Mouse (Mus musculus) hindbrain, embryonic 13.5 days (tissue): ENCODE results near the gene Aif1. TPM values are rescaled to one million over a fixed set of nuclear protein-coding genes. Genes with fewer than 3 reads are reported as not detected.

Source experiments
- ATAC-seq: fragments of 200-750 bp; cut with Nextera tagmentation; 2 replicates; pipeline ENCODE4 v1.8.0; 2017; ENCODE audit warnings: moderate TSS enrichment; ENCODE audit not compliant: low FRiP score
- H3K27ac ChIP-seq: fragments of 300-500 bp; sonication (generic); 2 replicates; pipeline ENCODE4 v1.5.1; 2015; ENCODE audit warnings: inconsistent platforms, mild to moderate bottlenecking, moderate library complexity
- H3K27me3 ChIP-seq: fragments of 300-500 bp; sonication (generic); 2 replicates; pipeline ENCODE4 v1.6.1; 2015; ENCODE audit warnings: mild to moderate bottlenecking, inconsistent platforms
- H3K36me3 ChIP-seq: fragments of 300-500 bp; sonication (generic); 2 replicates; pipeline ENCODE4 v1.6.1; 2015; ENCODE audit warnings: mild to moderate bottlenecking, inconsistent platforms
- H3K4me1 ChIP-seq: fragments of 300-500 bp; sonication (generic); replicated peaks from 2 replicates; pipeline ENCODE4 v1.6.1; 2015; ENCODE audit warnings: inconsistent platforms
- H3K4me2 ChIP-seq: fragments of 300-500 bp; sonication (generic); 2 replicates; pipeline ENCODE4 v1.6.1; 2015; ENCODE audit warnings: inconsistent platforms, mild to moderate bottlenecking, moderate library complexity
- H3K4me3 ChIP-seq: fragments of 300-500 bp; sonication (generic); 2 replicates; pipeline ENCODE4 v1.5.1; 2015; ENCODE audit warnings: mild to moderate bottlenecking, inconsistent platforms
- H3K9ac ChIP-seq: fragments of 300-500 bp; sonication (generic); 2 replicates; pipeline ENCODE4 v1.6.1; 2015; ENCODE audit warnings: mild to moderate bottlenecking, inconsistent platforms
- H3K9me3 ChIP-seq: fragments of 300-500 bp; sonication (generic); 2 replicates; pipeline ENCODE4 v1.6.1; 2016; ENCODE audit warnings: inconsistent platforms
- WGBS: fragments of 180-500 bp; shearing (Covaris S2); methylation state at CpG from one replicate; pipeline ENCODE4 v1.1.7; 2015; 5-methylcytosine and 5-hydroxymethylcytosine counted together
- polyA plus RNA-seq: library from polyadenylated mRNA; unstranded; fragments of >200 nt; fragmentation: Nextera tagmentation; extraction: Ambion mirVana; gene quantifications from 2 replicates; pipeline ENCODE4 v1.2.1, GENCODE M21; 2015

The Aif1 gene
- polyA plus RNA-seq, 1 experiment from 2014 or later: 11.6 TPM

DNA sequence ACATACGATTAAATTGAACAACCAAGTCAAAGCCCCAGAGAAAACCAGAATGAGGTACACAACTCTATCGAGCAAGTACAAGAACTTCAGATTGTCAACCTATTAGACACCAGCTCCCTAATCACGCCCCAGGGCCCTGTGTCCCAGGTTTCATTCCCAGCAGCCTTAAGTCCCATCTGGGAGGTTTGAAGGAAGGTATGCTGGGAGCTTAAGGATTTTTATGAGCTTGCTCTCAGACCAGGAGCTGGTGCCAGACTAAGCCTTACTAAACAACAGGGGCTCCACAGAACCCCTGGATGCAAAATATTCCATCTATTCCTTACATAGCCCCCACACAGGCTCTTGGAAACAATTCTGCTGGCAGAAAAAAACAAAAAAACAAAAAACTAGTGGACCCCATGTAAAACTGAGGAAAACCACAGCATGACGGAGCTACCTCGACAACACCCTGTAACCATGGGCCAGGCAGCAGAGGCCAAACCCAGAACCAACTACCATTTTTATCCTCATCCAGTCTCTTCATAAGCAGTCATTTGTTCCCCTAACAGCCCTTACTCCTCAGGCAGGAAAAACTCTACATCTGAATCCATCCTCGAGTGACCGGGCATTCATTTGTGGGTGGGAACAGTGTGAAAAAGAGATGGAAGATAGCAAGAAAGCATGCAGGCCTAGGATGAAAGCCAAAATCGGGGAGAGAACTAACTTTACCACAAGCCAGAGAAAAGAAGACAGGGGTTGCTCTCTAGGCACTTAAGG, 12.4 kb downstream of the Aif1 start:
- no peaks in the 10 kb centered on the region for H3K9me3 ChIP-seq
- H3K4me1 ChIP-seq: peaks cover 43% of the 10 kb centered on the region
- WGBS: 19% methylated on average over 8 of the region's 8 CpGs
- peak overlapping the region; percentile 100 for H3K4me3 ChIP-seq
- peak overlapping the region; percentile 86 for H3K4me2 ChIP-seq
- H3K27ac ChIP-seq: peak overlapping the region; percentile 98
- peaks cover 37% of the 10 kb centered on the region for H3K36me3 ChIP-seq
- H3K27me3 ChIP-seq: no peaks in the 10 kb centered on the region
- no peak for ATAC-seq
- peak overlapping the region; percentile 100 for H3K9ac ChIP-seq

DNA sequence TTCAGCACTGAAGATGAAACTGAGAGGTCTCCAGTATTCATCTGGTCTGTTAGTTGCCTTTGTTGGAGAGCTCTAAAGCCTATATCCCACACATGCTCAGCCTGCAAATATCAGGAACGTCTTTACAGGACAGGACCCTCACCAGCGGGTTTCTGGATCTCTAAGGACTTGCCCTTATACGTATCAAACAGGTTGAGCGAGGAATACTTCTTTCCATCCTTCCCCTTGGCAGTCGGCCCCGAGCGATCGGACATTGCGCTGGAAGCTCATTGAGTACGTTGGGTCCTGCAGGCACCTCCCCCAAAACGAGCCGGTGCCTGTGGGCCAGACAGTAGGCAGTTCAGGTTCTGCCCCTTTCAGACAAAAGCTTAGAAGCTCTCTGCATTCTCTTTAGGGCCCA, 13.1 kb downstream of the Aif1 start:
- H3K27ac ChIP-seq: 0 out of 2 replicates have a peak overlapping the region, but pooled peaks have one; percentile 46
- WGBS: 61% methylated on average over 12 of the region's 12 CpGs

DNA sequence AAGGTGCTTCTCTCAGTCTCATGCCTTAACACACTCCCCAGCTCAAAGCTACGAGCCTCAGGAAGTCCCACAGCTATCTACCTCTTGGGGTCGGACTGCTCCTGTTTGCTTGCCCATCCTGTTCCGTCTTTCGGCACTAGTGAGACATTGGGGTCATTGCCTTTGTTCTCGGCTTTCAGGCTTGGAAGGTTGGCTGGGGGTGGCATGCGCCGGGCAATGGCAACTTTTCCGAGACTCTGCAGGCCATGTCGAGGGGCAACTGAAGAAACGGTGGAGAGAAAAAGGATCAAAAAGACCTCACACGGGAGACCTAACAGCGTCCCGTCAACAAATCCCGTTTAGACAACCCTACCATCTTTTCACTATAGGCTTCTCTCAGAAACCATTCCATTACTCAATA, 13.7 kb downstream of the Aif1 start:
- no peak for ATAC-seq
- H3K4me3 ChIP-seq: peak overlapping the region; percentile 100

More for the DNA sequence above, 13.1 kb downstream of the Aif1 start:
- peaks cover 44% of the 10 kb centered on the region for H3K36me3 ChIP-seq
- H3K27me3 ChIP-seq: no peaks in the 10 kb centered on the region
- no peak for ATAC-seq
- peak overlapping the region; percentile 100 for H3K4me3 ChIP-seq
- H3K4me1 ChIP-seq: peaks cover 43% of the 10 kb centered on the region
- peak overlapping the region; percentile 100 for H3K9ac ChIP-seq
- peak overlapping the region; percentile 86 for H3K4me2 ChIP-seq
- no peaks in the 10 kb centered on the region for H3K9me3 ChIP-seq

DNA sequence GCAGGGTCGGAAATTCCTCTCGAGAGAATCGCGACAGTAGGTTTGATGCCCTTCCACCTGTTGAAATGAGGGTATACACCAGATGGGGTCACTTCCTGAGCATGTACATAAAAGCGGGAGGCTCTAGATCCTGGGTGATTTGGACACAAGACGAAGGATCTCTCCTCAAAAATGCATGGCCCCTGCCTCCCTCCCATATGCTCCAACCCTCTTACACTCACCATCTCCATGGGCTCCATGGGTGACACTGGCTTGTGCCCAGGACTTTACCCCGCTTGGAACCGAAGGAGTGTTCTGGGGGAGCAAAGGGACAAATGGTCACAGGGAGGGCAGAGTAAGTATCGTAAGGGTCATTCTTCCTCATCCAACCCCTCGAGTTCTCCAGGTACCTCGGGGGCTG, 14.4 kb downstream of the Aif1 start:
- peaks cover 58% of the 10 kb centered on the region for H3K36me3 ChIP-seq
- no peaks in the 10 kb centered on the region for H3K27me3 ChIP-seq
- no peak for ATAC-seq
- peaks cover 37% of the 10 kb centered on the region for H3K4me1 ChIP-seq
- no peak overlapping the region for H3K27ac ChIP-seq
- peak overlapping the region; percentile 100; the same call in 1 of the 2 replicates for H3K9ac ChIP-seq
- H3K4me3 ChIP-seq: no peak overlapping the region
- WGBS: 86% methylated on average over 11 of the region's 11 CpGs
- H3K4me2 ChIP-seq: no peak overlapping the region
- H3K9me3 ChIP-seq: no peaks in the 10 kb centered on the region

More for the DNA sequence above, 13.7 kb downstream of the Aif1 start:
- H3K9ac ChIP-seq: peak overlapping the region; percentile 100
- WGBS: 80% methylated on average over 14 of the region's 14 CpGs
- H3K9me3 ChIP-seq: no peaks in the 10 kb centered on the region
- H3K27ac ChIP-seq: no peak overlapping the region; the same call in 1 of the 2 replicates
- no peaks in the 10 kb centered on the region for H3K27me3 ChIP-seq
- H3K4me1 ChIP-seq: peaks cover 43% of the 10 kb centered on the region
- H3K36me3 ChIP-seq: peaks cover 51% of the 10 kb centered on the region
- peak overlapping the region; percentile 86 for H3K4me2 ChIP-seq

DNA sequence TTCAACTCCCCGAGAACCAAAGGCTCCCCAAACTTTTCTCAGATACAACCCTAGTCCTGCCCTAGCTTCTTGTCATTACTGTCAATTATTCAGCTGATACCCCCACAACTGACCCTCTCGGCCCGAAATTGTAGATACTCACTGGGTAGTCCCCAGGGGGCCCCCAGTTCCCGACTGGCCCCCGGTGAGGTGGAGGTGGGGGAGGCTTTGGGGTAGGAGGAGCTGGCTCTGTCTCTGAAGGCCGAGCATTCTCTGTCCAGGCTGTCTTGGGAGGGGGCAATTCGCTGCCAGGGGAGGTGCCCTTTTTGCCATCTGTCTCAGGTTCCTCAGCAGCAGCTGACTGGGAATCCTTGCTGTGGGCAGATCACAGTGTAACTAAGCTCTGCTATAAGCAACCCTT, 16.2 kb downstream of the Aif1 start:
- no peak overlapping the region for H3K4me2 ChIP-seq
- 85% methylated on average over 7 of the region's 7 CpGs for WGBS
- H3K9ac ChIP-seq: no peak overlapping the region
- H3K27ac ChIP-seq: no peak overlapping the region
- H3K9me3 ChIP-seq: no peaks in the 10 kb centered on the region
- peaks cover 75% of the 10 kb centered on the region for H3K36me3 ChIP-seq
- peaks cover 29% of the 10 kb centered on the region for H3K4me1 ChIP-seq
- no peak overlapping the region for H3K4me3 ChIP-seq
- H3K27me3 ChIP-seq: no peaks in the 10 kb centered on the region
- ATAC-seq: no peak

DNA sequence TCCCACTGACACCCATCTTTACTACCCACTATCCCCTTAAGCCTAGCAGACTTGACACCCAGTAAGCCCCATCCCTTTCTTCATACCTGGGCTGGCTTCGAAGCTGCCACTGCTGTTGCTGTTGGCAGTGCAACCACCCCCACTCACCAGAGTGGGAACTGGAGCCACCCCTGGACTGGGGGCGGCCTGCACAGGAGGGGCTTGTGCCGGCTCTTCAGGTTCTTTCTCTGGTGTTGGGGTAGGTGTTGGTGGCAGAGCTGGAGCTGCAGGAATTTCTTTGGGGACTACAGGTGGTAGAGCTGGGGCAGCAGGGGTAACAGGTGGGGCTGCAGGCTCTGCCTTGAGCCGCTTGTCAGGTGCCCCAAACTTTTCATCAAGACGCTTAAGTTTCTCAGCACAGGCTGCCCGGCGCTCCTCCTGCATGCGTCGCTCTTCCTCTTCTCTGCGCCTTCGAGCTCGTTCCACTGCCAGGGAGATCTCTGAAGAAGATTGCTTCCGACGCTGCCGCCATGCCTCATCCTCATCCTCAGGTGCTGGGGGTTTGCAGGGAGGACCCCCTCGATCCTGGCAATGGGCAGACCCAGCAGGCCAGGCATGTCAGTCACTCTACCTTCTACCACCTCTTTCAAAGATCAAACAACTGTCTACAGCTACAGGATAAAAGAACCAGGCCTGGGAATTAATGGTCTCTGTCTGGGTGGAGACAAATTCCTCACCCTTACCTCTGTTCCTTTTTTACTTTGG, 16.8 kb downstream of the Aif1 start:
- ATAC-seq: no peak
- no peak overlapping the region for H3K9ac ChIP-seq
- H3K36me3 ChIP-seq: peaks cover 82% of the 10 kb centered on the region
- peaks cover 29% of the 10 kb centered on the region for H3K4me1 ChIP-seq
- H3K4me2 ChIP-seq: no peak overlapping the region
- H3K27me3 ChIP-seq: no peaks in the 10 kb centered on the region
- no peak overlapping the region for H3K27ac ChIP-seq
- H3K4me3 ChIP-seq: no peak overlapping the region
- H3K9me3 ChIP-seq: no peaks in the 10 kb centered on the region
- WGBS: 94% methylated on average over 16 of the region's 16 CpGs

DNA sequence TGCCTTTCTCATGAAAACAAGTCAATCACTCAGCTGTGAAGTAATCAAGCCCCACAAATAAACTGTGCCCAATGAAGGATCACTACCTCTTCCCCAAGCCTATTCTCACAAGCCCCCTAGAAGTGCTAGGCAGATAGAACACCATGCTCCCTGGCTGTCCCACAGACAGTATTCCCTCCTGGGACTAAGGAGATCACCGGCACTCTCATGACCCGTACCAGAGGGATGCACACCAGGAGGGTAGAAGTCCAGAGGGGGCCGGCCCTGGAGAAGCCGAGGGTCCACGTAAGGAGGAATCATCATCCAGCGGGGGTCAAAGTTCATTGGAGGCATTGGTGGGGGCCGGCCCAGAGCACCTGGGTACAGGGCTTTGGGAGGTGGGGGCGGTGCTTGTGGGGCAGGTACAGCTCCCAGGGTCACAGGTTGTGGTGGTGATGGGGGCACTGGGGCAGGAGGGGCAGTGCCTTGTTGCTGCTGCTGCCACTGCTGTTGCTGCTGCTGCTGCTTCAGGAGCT, 18.1 kb downstream of the Aif1 start:
- H3K4me1 ChIP-seq: peaks cover 19% of the 10 kb centered on the region
- no peak for ATAC-seq
- H3K4me2 ChIP-seq: no peak overlapping the region
- H3K27me3 ChIP-seq: no peaks in the 10 kb centered on the region
- no peak overlapping the region for H3K4me3 ChIP-seq
- WGBS: 92% methylated on average over 8 of the region's 8 CpGs
- no peaks in the 10 kb centered on the region for H3K9me3 ChIP-seq
- no peak overlapping the region for H3K27ac ChIP-seq
- H3K36me3 ChIP-seq: peaks cover 95% of the 10 kb centered on the region
- no peak overlapping the region for H3K9ac ChIP-seq

DNA sequence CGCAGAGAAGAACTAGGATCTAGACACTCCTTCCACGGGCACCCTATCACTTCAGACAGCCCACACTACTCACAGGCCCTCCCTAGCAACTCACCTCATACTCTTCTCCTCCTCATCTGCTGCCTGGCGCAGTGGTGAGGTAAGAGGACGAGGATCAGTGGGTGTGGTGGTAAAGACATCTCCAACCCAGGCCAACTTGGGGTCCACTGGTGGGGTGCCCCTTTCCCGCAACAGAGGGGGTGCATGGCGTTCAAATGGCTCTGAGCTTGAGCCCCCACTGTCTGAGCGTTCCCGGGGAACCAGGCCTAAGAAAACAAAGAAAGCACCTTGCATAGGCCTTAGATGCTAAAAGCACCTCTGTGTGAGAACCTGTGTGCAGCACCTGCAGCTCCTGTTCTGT, 18.6 kb downstream of the Aif1 start:
- no peaks in the 10 kb centered on the region for H3K9me3 ChIP-seq
- no peak overlapping the region for H3K27ac ChIP-seq
- ATAC-seq: no peak
- peaks cover 15% of the 10 kb centered on the region for H3K4me1 ChIP-seq
- WGBS: 95% methylated on average over 8 of the region's 8 CpGs
- H3K4me3 ChIP-seq: no peak overlapping the region
- peaks cover 99% of the 10 kb centered on the region for H3K36me3 ChIP-seq
- no peak overlapping the region for H3K4me2 ChIP-seq
- no peaks in the 10 kb centered on the region for H3K27me3 ChIP-seq
- H3K9ac ChIP-seq: no peak overlapping the region

DNA sequence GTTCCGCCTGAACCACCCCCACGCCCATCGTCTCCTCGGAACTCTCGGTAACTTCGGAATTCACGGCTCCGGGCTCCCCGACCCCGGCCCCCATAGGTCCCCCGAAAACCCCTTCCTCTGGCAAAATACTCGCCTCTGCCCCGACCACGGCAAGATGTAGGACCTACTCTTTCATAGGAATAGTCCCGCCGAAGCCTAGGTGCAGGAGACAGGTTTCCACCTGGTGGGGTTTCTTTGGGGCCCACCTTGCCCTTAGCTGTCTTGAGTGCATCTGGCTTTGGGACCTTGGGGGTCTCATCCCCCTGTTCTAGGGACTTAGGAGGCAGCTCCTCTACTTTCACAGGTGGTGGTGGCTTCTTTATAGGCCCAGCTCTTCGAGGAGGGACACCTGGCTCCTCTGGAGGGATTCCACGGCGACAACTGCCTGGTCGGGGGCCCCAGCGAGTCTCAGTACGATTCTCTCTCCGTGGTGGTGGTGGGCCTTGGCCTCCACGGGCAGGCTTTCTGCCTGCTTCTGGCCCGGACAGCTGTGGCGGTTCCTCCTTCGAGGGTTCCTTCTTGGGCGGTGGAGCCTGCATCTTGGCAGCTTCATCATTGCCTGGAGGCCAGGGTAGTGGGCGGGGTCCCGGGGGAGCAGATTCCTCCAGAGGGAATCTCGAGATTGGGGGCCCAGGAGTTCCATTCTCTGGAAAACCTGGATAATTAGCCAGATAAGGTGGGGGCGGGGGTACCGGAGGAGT, 19.2 kb downstream of the Aif1 start:
- no peak overlapping the region for H3K4me3 ChIP-seq
- peaks cover 8% of the 10 kb centered on the region for H3K4me1 ChIP-seq
- ATAC-seq: no peak
- H3K9me3 ChIP-seq: no peaks in the 10 kb centered on the region
- H3K27ac ChIP-seq: no peak overlapping the region
- no peak overlapping the region for H3K4me2 ChIP-seq
- WGBS: 92% methylated on average over 33 of the region's 33 CpGs
- no peak overlapping the region for H3K9ac ChIP-seq
- H3K27me3 ChIP-seq: no peaks in the 10 kb centered on the region
- peaks cover 100% of the 10 kb centered on the region for H3K36me3 ChIP-seq

DNA sequence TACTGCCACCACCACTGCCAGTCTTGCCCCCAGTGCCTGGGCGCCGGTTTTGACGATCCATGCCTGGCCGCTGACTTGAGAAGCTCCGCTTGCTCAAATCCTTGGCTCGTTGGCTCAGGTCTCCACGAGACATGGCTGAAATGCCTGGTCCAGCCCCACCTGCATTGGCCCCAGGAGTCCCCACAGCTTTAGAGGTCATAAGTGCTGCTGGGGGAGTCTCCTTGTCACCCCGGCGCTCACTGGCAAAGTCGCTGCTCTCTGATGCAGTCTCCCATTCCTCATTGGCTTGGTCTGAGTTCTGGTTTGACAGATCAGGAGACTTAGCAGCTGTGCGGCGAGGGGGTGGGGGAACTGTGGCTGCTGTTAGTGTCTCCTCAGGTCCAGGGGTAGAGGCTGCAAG, 20.4 kb downstream of the Aif1 start:
- Histone ChIP-seq H3K4me1 (no peaks in the 10 kb centered on the region), H3K4me3 (no peak overlapping the region)
- 96% methylated on average over 12 of the region's 12 CpGs for WGBS

DNA sequence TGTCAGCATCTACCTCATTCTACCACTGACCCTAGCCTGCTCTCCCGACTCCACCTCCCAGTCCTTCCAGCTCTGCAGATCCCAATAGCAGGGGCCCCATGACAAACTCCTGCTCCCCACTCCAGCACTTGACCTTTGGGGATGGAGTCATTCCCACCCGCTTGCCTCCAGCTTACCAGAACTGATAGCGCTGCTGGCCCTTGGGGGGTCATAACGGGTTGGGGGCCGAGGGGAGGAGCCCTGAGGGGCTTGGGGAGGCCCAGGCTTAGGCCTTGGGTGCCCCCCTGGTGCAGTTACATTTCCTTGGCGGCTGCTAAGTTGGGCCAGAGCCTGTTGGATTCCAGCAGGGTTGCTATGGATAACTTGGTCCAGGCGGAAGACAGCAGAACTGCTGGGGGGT, 21.3 kb downstream of the Aif1 start:
- ATAC-seq: no peak
- Histone ChIP-seq H3K27ac (no peak overlapping the region), H3K9ac (no peak overlapping the region)

More for the DNA sequence above, 20.4 kb downstream of the Aif1 start:
- Histone ChIP-seq H3K27ac (no peak overlapping the region), H3K4me2 (no peak overlapping the region), H3K9me3 (no peaks in the 10 kb centered on the region), H3K9ac (no peak overlapping the region), H3K36me3 (peaks cover 98% of the 10 kb centered on the region), H3K27me3 (no peaks in the 10 kb centered on the region)
- ATAC-seq: no peak

DNA sequence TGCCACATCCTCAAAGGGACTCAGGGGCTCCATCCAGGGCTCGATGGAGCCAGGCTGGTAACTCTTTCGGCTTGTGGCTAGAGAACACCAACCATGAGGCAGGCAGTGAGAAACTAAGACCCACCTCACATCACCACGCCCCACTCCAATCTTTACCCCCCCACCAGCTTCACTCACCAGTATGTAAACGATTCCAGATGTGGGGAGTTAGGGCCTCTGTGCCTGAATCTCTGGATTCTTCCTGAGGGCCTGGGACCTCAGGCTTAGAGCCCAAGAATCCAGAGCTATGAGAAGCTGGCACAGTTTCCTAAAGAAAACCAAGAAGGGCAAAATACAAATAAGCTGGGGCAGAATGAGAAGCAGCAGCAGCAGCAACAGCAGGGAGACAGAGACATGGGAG, 21.9 kb downstream of the Aif1 start:
- H3K9ac ChIP-seq: no peak overlapping the region; the same call in 1 of the 2 replicates
- no peak overlapping the region for H3K4me3 ChIP-seq
- no peaks in the 10 kb centered on the region for H3K27me3 ChIP-seq
- no peak for ATAC-seq
- WGBS: 94% methylated on average over 4 of the region's 4 CpGs
- H3K36me3 ChIP-seq: peaks cover 98% of the 10 kb centered on the region
- H3K4me1 ChIP-seq: no peaks in the 10 kb centered on the region
- H3K27ac ChIP-seq: no peak overlapping the region
- no peaks in the 10 kb centered on the region for H3K9me3 ChIP-seq
- no peak overlapping the region for H3K4me2 ChIP-seq

More for the DNA sequence above, 21.3 kb downstream of the Aif1 start:
- Histone ChIP-seq H3K4me1 (no peaks in the 10 kb centered on the region), H3K9me3 (no peaks in the 10 kb centered on the region), H3K36me3 (peaks cover 98% of the 10 kb centered on the region), H3K27me3 (no peaks in the 10 kb centered on the region), H3K4me2 (no peak overlapping the region), H3K4me3 (no peak overlapping the region)
- WGBS: 76% methylated on average over 7 of the region's 7 CpGs
